Mouse (Mus musculus) embryo, embryonic 10.5 days (tissue): Measurements from ENCODE around the gene Myh14.

Source experiments
- DNase-seq: peaks from one replicate; pipeline ENCODE4 v3.0.0-alpha.2; 2015; ENCODE audit warnings: low spot score

Myh14 gene

DNA sequence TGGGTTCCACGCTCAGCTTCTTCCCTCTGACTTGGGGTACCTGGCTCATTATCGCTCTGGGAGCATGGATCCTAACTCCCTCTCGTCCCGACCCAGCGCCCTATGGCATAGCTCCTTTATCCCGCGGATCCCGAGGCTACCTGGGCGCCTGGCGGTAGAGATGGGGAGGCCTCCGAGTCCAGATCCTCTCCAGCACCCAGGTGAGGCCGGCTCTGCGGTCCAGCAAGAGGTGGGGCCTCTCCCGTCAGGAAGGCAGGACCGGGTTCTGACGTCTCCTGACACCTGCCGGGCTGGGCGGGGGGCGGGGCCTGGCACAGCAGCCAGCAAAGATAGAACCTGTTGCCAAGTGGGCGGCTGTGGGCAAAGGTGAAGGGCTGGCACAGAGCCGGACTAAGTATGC lies 1.5 kb downstream of the Myh14 start:
- no peak for DNase-seq

- no peak for DNase-seq
These were observed 2.5 kb downstream of the Myh14 start for GRCm38 (mm10) chr7:44667996-44668738.

- DNase-seq = no peak
These were observed 4.2 kb downstream of the Myh14 start for GRCm38 (mm10) chr7:44666462-44666861.

- DNase-seq = no peak
These were observed 5.9 kb downstream of the Myh14 start for GRCm38 (mm10) chr7:44664731-44665130.

DNA sequence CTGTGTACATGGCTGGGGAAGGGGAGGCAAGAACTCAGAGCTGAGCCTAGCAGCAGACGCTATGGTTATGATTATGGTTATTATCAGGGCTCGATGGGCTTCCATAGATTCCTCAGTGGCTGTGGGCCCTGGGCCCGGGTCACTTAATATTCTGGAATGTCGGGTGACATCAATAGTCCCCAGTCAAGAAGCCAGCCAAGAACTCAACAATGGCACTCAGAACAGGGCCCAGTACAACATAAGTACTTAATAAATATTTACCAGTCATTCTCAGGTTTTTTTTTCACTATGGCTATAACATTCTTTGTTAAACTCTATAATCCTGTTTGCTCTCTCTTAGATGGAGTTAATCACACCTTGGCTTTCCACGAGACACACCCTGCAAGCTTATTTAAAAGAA lies 7.1 kb downstream of the Myh14 start:
- DNase-seq = no peak

DNA sequence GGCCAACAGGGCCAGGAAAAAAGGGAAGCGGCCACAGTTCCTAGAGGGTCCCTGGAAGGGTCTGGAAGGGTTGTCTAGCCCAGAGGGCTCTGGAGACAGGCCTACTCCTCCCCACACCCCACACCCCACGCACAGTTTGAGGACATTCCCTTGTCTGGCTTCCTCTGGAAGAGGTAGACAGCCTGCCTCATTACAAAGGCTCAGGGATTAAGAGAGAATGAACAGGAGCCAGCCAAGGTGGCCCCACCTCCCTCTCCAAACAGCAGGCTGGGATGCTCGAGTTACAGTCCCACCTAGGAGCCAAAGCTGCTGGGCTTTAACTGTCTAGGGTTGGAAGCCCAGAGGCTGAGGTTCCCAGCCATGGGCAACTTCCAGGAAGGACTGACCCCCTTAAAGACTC lies 8.1 kb downstream of the Myh14 start:
- DNase-seq = no peak

DNA sequence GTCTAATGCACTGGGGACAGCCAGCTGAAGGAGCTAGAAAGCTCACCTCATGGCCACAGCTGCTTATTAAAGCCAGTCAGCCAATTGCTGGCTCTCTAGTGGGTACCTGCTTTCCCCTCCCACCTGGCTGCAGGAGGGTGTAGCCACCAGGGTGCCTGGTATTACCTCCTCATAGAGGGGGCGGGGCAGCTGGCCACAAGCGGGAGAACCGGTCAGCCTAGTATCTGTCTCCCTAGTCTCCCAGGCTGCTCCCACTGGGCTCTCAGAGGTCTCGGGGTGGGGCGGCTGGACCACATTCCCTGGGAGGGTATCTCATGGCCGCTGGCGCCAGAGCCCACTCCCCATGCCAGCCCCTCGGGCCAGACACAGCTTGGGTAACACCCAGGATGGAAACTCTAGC lies 8.5 kb downstream of the Myh14 start:
- DNase-seq = no peak

- no peak for DNase-seq
These were observed 9.4 kb downstream of the Myh14 start for GRCm38 (mm10) chr7:44661219-44661618.

- peak; percentile 81 for DNase-seq
These were observed 15.1 kb downstream of the Myh14 start for GRCm38 (mm10) chr7:44655504-44655903.

DNA sequence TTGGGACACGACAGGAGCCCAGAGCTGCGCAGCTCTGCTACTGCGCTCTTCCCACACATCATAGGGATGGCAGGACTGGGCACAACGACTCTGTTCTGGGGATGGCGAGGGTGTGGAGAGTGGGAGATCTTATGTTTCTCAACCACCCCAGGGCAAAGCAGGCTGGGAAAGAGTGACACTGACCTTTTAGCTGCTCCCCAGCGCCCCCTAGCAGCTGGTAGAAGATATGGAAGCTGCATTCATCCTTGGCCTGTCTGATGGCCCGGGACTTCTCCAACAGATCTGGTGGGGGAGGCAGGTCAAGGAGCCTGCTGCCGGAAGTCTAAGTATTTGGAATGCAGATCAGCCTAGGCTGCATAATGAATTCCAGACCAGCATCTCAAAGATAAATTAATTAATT lies 16.9 kb downstream of the Myh14 start:
- peak; percentile 42 for DNase-seq

DNA sequence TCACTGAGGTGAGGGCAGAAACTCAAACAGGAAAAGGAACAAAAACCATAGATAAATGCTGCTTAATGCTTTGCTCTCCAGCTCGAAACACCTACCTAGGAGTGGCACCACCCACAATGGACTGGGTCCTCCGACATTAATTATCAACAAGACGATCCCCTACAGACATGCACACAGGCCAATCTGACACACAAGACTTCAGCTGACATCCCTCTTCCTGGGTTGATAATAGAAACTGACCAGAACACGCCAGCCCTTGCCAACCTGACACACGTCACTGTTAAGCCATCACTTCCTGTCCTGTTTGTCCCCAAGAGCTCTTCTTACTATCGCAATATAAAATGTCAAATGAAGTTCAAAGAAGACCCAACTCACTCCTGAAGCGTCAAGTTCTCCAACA lies 19.2 kb downstream of the Myh14 start:
- DNase-seq = no peak

- DNase-seq = peak; percentile 80
These were observed 20.7 kb downstream of the Myh14 start for GRCm38 (mm10) chr7:44649990-44650389.

DNA sequence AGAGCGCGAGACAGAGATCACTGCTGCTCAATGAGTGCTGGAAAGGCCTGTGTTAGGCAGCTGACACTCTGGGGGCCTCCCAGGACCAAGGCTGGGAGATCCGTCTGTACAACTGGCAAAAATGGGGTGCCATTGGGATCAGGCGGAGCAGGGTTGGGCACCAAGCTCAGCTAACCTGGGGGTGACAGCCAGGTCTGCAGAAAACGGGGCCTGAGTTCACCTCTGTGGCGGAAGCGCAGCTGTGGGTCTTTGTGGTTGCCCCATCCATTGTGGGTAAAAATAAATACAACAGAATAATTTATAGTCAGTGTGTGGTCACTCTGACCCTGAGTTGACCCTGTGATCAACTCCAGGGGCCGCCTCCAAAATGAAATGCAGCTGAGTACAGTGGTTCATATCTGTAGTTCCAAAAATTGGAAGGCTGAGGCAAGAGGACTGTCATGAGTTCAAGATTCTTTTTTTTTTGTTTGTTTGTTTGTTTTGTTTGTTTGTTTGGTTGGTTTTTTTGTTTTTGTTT lies 21.5 kb downstream of the Myh14 start:
- no peak for DNase-seq

DNA sequence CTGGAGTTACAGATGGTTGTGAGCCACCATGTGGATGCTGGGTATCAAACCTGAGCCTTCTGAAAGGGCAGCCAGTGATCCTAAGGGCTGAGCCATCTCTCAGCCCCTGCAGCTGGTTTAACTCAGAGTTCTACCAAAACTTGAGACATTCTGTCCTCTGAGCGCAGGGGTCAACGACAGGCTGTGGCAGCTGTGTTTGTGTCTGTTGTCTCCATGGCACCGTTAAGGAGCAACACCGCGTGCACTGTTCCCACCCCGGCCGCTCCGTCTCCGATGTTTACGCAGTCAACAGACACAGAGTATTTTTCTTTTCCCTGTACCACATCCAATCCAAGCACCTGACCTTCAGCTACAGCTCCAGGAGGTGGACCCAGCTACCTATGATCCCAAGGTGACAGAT lies 22.9 kb downstream of the Myh14 start:
- no peak for DNase-seq

DNA sequence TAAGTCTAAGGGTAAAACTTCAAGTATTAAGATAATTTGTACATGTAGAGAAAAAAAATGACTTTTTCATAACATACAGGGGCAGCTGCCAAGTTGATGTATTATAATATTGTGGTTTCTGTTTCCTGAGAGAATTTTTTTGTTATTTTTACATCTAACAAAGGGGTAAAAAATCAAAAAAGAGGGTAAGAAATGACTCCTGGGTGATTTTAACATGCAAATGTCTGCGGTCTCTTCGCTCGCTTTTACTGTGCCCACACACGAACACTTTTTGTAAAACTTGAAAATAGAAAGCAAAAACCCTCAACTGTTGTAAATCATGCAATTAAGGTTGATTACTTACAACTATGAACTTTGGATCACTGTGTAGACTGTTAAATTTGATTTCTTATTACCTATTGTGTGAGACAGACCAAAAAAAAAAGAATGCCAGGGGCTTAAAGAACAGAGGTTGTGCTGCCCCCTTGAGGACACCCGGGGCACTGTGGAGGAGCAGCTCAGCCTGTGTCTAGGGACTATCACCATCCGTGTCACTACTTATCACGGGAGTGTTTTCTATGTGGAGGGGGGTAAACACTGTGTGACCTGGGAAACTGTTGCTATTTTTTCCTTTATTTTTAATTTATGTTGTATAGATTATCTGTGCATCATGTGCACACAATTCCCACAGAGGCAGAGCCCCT lies 23.5 kb downstream of the Myh14 start:
- peak; percentile 86 for DNase-seq

DNA sequence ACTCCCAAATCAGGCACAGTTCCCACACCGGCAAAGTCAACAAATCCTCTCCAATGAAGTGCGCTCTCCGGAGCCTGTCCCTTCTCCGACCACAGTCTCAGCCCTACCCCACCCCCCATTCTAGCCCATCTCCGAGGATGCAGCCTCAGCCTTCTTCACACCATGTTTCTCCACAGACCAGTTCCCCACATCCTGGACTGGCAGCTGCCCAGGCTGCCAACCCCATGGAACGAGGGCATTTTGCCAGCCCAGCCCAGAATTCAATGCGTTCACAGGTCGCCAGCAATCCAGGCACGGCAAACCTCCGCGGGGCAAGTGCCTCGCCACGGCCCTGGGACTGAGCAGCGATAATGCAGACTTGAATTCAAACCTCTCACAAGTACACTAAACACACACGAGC lies 24.7 kb downstream of the Myh14 start:
- no peak for DNase-seq

DNA sequence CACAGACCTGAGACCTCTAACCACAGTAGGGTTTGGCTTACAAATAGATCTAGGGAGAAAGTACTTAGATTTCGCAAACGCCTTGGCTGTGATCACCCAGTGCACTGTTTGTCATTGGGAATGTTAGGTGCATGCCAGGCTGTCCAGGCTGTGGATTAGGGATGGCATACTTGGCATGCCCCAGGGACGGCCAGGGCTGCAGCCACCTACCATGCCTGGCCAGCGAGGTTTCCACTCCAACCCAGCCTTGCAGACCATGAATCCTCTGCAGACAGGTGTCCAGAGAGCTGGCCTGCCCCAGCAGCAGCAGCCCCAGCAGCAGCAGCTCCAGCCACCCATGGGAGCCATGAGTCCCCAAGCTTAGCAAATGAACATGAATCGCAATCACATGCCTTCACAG lies 25.4 kb downstream of the Myh14 start:
- DNase-seq = no peak

GRCm38 (mm10) chr7:44641887-44642286 lies 28.8 kb downstream of the Myh14 start:
- no peak for DNase-seq

GRCm38 (mm10) chr7:44640843-44641605 lies 29.6 kb downstream of the Myh14 start:
- DNase-seq = no peak

GRCm38 (mm10) chr7:44638663-44639062 lies 32.0 kb downstream of the Myh14 start:
- DNase-seq = no peak

DNA sequence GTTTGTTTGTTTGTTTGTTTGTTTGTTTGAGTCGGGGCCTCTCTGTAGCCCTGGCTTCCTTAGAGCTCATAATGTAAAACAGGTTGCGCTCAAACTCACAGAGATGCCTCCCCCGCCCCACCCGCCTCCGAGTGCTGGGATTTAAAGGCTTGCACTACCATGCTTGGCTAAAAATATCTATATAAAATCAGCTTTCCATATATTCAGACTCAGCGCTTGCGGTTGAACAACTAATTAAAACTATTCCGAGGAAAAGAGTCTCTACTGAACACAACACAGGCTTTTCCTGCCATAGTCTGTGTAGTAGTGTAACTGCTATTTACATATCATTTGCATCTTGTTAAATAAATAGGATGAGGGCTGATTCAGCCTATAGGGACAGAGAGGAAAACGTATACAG lies 34.0 kb downstream of the Myh14 start:
- no peak for DNase-seq

DNA sequence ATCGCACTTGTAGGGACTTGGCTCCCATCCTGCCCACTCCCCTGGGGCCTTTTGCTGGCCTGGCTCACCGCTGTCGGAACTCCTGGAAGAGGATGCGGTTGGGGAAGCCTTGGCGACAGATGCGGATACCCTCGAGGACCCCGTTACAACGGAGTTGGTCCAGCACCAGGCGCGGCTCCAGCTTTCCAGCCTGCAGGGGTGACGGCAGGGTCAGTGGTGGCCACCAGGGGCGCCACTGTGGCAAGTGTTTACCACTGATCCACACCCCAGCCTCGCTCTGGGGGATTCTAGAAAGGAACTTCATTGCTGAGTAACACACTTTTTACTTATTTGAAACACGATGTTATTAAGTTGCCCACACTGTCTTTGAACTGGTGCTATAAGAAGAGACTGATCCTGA lies 37.2 kb downstream of the Myh14 start:
- peak; percentile 41 for DNase-seq

DNA sequence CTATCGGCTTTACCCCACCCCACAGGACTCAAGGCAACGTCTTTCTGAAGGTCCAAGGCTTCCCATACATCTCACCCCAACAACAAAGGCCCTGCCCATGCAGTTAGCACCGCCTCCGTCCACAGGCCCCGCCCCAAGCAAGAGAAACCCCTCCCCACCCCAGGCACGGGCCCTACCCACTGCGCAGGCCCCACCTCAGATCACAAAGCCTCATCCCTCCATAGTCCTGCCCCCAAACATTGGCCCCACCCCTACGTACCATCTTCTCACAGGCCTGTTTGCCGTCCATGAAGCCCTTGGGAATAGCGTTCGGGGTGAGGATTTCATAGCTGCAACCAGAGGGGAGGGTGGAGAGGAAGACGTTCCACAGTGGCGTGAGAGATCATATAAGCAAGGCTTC lies 38.0 kb downstream of the Myh14 start:
- DNase-seq = no peak
